Mouse (Mus musculus) myocyte (in vitro differentiated cells): ENCODE data around the gene Akr1b7. TPM values are rescaled to one million over a fixed set of nuclear protein-coding genes. Genes with fewer than 3 reads are reported as not detected.

Experiments used
- H3K27me3 ChIP-seq: one replicate; pipeline ENCODE4 v1.6.1; 2011; ENCODE audit not compliant: control insufficient read depth, insufficient read depth, insufficient read length
- H3K36me3 ChIP-seq: one replicate; pipeline ENCODE4 v1.6.1; 2011; ENCODE audit not compliant: control insufficient read depth, insufficient read depth
- H3K4me2 ChIP-seq: one replicate; pipeline ENCODE4 v1.6.1; 2011; ENCODE audit warnings: low read depth, control low read depth
- H3K4me3 ChIP-seq: one replicate; pipeline ENCODE4 v1.5.1; 2011; ENCODE audit warnings: mild to moderate bottlenecking, control low read depth, moderate library complexity
- H3K79me2 ChIP-seq: one replicate; pipeline ENCODE4 v1.6.1; 2011; ENCODE audit not compliant: control insufficient read depth, insufficient read depth
- H3ac ChIP-seq: one replicate; pipeline ENCODE4 v1.6.1; 2011; ENCODE audit not compliant: control insufficient read depth, insufficient read length
- E2F4 ChIP-seq: IDR thresholded peaks from one replicate; pipeline ENCODE4 v1.6.1; 2011; ENCODE audit warnings: mild to moderate bottlenecking, control low read depth, moderate library complexity; ENCODE audit not compliant: insufficient read depth
- MAX ChIP-seq: IDR thresholded peaks from one replicate; pipeline ENCODE4 v1.6.1; 2011; ENCODE audit warnings: low read depth, mild to moderate bottlenecking, control low read depth
- MYOD1 ChIP-seq, 3 experiments: IDR thresholded peaks; one replicate each; pipeline ENCODE4 v1.6.1; 2011; ENCODE audit warnings: control low read depth in 2 of 3, low read depth in 2 of 3, mild to moderate bottlenecking in 2 of 3, moderate library complexity in 1 of 3; ENCODE audit not compliant: insufficient read length in 2 of 3, control insufficient read depth in 1 of 3
- POLR2AphosphoS2 ChIP-seq: IDR thresholded peaks from one replicate; pipeline ENCODE4 v1.6.1; 2011; ENCODE audit warnings: low read depth, control low read depth; ENCODE audit not compliant: insufficient read length
- polyA plus RNA-seq: library from polyadenylated mRNA; unstranded; fragments of >200 nt; fragmentation: generic; extraction: Trizol; gene quantifications from one replicate; pipeline ENCODE4 v1.2.1, GENCODE M21; 2012; ENCODE audit warnings: missing spikeins

Gene Akr1b7
- polyA plus RNA-seq, 1 experiment, result 19.4 TPM

- Histone ChIP-seq H3K27me3 (no peaks in the 10 kb centered on the region), H3K4me3 (no peak overlapping the region), H3K36me3 (no peaks in the 10 kb centered on the region), H3K79me2 (peaks cover 2% of the 10 kb centered on the region), H3K4me2 (no peak overlapping the region), H3ac (no peak overlapping the region)
- TF ChIP-seq POLR2AphosphoS2, result no peak
- no peak for TF ChIP-seq E2F4
- TF ChIP-seq MAX, result no peak
- TF ChIP-seq MYOD1 (IDR thresholded peaks at IDR 0.05; ENCODE audit: control insufficient read depth in 1 of 3, insufficient read length in 2 of 3, low read depth in 2 of 3), result no peak
Measured at GRCm38 (mm10) chr6:34471434-34472110, 59.4 kb downstream of the Akr1b7 start.

Other genes starting within 250 kb of the Akr1b7 start
- 18.3 TPM for gene Slc35b4, start 235.2 kb upstream of the Akr1b7 start, polyA plus RNA-seq
- gene Akr1b3, start 94.9 kb upstream of the Akr1b7 start, polyA plus RNA-seq, result 493 TPM
- 167 TPM for gene Akr1b8, start 58.2 kb upstream of the Akr1b7 start, polyA plus RNA-seq
- 38.2 TPM for gene Akr1b10, start 28.1 kb upstream of the Akr1b7 start, polyA plus RNA-seq
- 18.6 TPM for gene Bpgm, start 63.9 kb downstream of the Akr1b7 start, polyA plus RNA-seq
- gene Cald1, start 186.2 kb downstream of the Akr1b7 start, polyA plus RNA-seq, result 88.1 TPM